Mouse (Mus musculus): ENCODE results near the gene Ric1.
"Not testable (repeated sequence)": the region's sequence is repeated elsewhere in the genome, so short reads cannot be mapped to it uniquely, and the experiment has no call there.

The Ric1 gene

DNA sequence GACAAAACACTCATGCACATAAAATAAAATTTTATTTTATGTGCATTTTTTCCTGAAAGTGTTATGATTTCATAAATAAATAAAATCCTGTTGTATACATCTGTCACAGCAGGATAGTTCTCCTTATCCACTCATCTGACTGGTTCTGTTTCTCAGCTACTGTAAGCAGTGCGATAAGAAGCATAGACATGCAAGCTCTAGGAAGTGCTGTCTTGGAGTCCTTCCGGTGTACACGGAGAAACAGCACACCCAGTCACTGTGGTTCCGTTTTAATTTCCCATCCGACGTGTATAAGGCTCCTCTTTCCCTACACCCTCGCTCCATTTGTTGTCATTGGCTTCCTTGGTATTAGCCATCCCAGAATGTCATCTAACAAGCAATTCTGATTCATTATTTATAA lies 24.2 kb upstream of the Ric1 start:
- DNase-seq (ENCODE audit: low spot score), result no peak

DNA sequence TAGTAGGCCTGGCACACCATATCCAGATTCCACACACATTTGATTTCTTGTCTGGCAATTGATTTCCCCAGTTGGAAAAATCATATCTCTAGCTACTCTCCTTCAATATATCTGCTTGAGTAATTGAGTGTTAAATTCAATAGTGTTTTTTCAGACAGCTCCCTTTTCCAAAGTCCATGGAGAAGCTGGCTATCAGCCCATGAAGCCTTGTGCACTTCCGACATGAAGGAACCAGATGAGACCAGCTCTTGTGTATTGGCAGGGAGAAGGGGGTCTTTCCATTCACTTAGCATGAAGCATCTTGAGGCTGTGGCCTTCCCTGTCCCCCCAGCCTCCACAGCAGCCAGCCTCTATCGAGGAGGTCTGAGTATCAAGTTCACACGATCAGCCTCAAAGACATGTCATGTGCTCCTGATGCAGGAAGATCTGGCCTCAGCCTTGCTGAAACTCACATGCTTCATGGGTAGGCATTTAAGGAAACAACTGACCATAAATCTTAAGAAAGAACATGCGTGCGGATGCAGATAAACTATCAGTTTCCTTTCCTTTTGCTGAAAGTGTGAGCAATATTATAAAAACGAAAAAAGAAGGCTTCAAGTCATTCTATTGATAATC lies 23.1 kb upstream of the Ric1 start:
- DNase-seq (ENCODE audit: low spot score), result no peak

DNA sequence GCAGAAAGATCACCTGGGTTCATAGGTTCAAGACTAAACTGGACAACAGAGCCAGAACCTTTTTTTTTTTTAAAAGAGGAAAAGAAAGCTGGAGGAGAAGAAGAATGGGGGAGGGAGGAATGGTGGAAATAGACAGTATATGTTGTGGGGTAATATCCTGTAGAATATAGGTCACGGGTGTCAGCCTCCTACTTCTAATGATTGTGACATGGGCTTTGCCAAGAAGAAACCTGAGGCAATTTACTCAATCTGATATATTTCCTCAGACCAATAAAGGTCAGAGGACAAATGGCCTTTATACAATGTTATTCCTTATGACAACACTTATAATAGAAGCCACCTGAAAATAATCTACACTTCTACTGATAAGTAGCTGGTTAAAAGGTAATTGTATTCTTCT lies 21.7 kb upstream of the Ric1 start:
- no peak for DNase-seq (ENCODE audit: low spot score)

DNA sequence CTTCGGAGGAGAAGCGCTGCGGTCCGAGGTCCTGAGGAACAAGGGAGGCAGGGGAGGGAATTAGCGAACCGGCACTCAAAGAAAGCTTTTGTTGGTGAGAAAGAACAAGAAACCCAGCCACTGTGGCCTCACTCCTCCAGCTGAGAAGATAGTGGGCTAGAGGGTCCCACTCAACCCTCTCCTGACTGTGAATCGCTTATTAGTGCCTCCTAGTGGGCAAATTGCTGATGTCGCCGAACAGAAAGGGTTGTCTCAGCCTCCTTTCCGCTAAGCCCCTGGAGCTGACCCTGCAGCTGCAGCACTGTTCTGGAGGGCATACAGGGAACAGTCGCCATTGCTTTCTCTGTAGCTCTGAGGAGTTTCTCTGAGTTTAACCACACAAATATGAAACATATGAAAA lies 21.0 kb upstream of the Ric1 start:
- no peak for DNase-seq (ENCODE audit: low spot score)

DNA sequence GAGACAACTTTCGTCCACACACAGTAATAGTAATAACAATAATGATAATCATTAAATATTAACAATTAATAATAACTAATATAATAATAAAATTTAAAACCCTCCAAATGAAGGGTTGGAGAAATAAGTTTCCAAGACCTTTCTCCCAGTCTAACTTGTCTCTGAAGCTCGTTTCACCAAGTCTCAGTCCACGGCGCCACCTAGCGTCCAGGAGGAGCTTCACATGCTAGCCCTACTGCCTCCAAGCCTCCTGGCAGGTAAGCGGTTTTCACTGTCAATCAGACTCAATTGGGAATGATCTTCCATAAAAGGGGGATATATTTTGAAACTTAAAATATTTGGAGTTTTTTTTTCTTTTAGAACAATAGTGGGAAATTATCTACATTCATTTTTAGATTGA lies 20.6 kb upstream of the Ric1 start:
- peak; percentile 78 for DNase-seq (ENCODE audit: low spot score)

DNA sequence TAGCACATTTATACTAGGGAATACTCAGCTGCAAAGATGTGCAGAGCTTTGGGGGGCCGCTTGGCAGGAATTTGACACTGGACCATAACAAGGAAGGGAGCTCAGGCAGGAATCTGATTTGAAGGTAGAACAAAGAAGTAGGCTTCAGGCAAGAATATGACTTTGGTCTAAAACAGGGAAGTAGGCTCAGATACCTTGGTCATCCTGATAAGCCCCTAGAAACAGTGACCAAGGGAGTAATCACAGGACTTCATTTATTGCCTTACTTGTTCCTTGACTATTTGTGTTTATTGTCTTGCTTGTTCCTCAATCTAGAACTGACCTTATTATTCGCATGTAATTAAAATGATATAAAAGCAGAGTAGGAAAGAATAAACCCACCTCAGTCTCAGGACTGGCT lies 18.0 kb upstream of the Ric1 start:
- DNase-seq (ENCODE audit: low spot score), result no peak

DNA sequence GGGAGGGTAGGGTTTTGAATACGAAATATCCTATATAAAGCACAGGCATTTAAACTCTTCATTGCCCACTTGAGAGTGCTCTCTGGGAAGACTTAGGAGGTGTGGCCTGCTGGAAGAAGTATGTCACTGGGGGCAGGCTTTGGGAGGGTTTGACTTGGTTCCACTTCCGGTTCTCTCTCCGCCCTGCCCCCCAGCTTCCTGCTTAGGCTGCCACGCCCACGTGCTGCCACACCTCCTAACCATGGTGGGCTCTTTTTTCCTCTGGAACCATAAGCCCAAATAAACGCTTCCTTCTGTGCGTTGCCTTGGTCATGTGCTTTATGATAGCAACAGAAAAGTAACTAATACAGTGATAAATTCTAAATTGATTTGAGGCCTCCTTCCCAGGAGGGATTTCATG lies 16.5 kb upstream of the Ric1 start:
- no peak for DNase-seq (ENCODE audit: low spot score)

DNA sequence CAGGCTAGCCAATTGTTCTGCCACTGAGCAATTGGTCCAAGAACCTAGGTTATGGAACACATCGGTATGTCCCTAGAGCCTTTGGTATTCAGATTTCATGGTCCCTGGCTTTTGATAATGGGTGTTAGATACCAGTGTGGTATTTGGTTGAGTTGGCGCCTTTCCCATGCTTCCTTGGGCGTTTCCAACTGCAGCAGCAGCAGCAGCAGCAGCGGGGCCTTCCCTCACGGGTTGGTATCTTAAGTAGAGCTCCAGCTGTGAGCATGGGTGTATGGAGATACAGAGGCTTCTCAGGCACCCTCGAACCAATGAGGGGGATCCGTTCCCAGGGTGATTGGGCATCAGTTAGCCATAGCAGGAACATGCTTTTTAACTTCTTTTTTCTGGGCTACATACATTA lies 13.9 kb upstream of the Ric1 start:
- DNase-seq (ENCODE audit: low spot score), result no peak

DNA sequence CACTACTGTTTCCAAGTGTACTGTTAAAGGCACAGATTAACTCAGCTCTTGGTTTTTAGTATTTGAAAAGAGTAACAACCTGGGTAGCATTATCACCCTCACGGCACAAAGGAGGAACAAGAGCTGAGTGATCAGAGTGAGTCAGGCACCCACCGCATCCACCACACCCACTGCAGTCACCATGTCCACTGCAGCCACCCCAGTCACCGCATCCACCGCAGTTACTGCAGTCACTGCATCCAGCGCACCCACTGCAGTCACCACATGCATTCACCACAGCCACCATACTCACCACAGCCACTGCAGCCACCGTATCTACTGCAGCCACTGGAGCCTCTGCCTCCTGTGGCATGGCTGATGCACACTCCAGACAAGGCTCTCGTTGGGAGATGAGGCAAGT lies 12.2 kb upstream of the Ric1 start:
- DNase-seq (ENCODE audit: low spot score), result no peak

DNA sequence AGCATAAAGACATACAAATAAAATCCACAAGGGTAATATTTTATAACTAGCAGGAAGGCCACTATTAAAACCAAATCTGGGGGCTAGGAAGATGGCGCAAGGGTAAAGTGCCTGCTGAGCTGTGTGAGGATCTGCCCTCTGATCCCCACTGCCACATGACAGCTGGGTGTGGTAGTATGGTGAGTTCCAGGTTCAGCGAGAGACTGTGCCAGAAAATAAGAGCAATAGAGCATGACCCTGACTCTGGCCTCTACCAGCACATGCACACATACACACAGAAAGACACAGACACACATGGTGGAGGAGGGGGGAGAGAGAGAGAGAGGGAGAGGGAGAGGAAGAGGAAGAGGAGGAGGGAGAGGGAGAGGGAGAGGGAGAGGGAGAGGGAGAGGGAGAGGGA lies 10.3 kb upstream of the Ric1 start:
- no peak for DNase-seq (ENCODE audit: low spot score)

DNA sequence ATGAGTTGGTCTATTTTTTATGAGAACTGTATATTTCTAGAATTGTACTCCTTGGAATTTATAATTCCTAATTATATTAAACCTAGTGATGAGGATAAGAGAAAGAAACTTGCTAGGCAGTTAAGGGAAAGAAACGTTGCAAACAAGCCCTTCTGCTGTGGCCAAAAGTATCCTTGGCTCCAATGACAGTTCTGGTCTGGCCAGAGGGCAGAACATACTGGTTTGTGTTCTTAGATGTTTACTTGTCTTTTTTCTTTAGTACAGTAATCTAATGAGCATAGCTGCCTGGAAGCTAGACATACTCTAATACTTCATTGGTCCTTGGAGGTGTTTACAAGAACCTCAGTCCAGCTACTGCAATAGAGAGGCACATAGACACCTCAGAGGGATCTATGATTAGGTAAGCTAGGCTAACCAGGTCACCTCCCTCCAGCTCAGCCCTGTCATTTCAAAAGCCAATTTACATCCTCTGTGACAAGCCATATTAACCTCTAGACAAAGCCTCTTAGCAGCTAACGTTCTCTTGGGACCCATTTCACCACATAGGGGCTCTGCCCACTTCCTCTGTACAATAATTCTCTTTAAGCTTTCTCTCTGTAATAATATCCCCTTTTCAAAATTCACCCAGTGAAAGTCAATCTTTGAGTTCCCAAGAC lies 8.8 kb upstream of the Ric1 start:
- DNase-seq (ENCODE audit: low spot score), result no peak

DNA sequence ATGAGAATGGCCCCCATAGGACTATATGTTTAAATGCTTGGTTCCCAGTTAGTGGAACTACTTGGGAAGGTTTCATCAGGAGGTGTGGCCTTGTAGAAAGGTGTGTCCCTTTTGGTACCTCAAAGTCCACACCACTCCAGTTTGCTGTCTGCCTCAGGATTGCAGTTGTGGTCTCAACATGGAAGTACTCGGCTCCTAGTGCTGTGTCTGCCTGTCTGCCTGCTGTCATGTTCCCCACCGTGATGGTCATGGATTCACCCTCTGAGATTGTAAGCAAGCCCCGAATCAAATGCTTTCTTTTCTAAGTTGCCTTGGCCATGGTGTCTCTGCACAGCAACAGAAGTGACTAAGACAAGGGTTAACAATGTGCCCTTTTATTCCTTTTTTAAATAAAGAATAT lies 8.0 kb upstream of the Ric1 start:
- no peak for DNase-seq (ENCODE audit: low spot score)

DNA sequence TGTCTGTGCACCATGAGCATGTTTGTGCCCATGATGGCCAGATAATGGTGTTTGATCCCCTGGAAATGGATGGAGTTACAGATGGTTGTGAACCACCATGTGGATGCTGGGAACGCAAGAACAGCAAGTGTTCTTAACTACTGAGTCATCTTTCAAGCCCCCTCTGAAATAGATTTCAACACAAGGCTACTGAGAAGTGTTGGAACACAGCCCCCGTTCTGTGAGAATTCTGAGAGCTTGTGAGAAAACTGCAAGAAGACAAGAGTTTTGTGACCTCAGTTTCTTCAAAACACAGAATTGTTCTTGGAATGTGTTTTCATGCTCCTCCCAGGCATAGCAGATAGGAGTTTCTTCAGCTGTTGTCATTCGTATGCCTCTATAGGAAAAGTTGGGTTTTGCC lies 6.7 kb upstream of the Ric1 start:
- no peak for DNase-seq (ENCODE audit: low spot score)

DNA sequence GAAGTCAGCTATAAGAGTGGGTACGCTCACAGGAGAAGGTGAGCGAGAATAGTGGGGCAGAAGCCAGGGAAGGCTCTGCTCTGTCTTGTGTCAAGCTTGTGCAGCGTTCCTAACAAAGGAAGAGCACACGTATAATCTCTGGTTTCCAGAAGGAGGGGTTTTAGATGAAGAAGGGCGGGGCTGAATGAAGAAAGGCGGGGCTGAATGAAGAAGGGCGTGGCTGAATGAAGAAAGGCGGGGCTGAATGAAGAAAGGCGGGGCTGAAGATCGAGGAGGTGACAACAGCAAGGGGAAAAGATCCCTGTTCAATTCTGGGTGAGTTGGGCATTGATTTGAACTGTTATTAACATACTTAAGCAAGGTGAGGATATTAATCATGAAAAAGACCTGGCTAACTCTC lies 6.1 kb upstream of the Ric1 start:
- DNase-seq (ENCODE audit: low spot score), result no peak

DNA sequence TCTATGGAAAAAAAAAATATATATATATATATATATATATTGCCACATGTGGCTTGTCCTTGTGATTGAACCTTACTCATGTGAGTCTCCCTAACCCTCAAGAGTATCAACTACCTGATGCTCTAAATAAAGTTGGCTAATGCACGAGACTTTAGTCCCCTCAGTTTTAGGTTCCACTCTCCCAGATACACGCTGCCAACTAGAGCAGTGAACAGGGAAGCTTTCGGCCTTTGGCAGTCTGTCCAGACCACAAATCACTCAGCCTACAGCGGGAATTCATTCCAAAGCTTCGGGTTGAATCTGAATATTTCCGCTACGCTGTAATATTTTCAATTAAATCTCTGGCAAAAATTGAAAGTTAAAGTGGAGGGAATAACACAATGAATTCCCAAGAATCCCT lies 3.7 kb upstream of the Ric1 start:
- no peak for DNase-seq (ENCODE audit: low spot score)

DNA sequence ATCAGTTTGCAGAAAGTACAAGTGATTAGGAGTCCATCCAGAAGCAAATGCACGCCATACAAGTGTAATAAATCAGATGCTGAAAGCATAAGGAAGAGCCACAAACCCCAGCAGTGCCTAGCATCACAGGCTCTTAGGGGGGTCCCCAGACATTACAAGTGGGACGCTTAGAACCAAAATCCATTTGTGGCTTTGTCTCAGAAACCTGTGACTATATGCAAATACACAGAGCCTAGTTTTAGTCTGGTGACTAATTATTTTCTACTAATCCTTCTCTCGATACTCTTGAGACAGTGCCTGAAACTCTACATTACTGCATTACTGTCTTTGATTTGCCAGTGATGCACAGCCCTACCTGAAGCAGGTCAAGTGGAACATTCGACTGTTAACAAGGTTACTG lies 3.2 kb upstream of the Ric1 start:
- no peak for DNase-seq (ENCODE audit: low spot score)

DNA sequence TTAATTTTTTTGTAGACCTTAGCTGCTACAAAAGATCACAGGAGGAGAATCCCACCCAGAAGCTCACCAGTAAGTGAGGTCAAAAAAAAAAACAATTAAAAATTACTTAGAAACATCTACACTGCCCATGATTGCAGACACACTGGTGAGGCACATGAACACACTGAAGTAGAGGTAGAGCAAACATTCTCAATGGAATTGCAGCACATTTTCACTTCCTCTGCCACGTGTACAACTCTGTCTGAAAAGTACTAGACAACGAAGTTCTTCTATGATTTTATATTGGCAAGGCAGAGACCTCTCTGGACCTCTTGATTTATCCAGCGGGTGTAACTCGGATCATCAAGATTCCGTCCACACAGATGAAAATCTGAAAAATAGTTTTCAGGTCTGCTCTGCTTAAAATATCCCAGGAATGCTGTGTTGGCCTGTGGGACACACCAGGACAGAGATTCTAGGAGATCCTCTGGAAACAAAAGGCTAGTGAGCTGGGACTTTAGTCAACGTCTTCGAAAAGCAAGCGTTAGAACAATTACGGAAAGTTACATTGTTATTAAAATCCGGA lies 1.0 kb upstream of the Ric1 start:
- DNase-seq (ENCODE audit: low spot score), result no peak

DNA sequence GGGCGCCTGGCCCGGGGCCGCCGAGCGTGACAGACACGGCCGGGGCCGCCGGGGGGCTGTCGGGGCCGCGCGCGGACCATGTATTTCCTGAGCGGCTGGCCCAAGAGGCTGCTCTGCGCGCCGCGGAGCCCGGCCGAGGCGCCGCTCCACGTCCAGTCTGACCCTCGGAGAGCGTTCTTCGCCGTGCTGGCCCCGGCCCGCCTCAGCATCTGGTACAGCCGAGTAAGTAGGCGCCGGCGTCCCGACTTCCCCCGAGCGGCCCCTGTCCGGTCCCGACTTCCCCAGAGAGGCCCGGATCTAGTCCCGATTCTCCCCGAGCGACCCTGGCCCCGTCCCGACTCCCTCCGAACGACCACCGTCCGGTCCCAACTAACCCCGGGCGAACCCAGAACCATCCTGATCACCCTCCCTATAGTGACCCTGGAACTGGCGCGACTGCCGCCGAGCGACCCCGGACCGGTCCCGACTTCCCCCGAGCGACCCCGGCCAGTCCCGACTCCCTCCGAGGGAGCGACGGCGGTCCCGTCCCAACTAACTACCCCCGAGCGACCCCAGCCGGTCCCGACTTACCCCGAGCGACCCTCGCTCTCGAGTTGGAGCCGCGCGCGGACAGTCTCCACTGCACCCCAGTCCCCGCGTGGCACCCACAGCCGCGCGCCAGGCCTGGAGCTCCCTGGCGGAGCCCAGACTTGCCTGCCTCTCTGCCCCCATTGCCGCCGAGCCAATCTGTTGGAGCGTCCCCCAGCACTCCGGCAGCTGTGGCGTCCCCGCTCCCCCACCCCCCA lies 555 bp downstream of the Ric1 start:
- DNase-seq (ENCODE audit: low spot score), result peak; percentile 31

DNA sequence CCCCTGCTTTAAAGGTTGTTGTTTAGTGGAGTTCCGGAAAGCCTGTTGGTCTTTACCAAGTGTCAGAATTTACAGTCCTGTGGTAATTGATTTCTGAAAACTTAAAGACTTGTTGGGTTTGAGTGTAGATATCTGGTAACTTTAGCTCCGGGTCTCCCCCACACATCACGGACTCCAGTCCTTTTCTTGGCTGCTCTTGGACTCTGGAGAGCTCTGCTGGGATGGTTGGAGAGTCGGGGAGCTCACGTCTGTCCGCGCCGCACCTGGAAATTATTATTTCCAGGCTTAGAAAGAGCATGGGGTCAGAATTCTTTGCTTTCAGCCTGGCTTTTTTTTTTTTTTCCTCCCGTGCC lies 1.1 kb downstream of the Ric1 start:
- no peak for DNase-seq (ENCODE audit: low spot score)

DNA sequence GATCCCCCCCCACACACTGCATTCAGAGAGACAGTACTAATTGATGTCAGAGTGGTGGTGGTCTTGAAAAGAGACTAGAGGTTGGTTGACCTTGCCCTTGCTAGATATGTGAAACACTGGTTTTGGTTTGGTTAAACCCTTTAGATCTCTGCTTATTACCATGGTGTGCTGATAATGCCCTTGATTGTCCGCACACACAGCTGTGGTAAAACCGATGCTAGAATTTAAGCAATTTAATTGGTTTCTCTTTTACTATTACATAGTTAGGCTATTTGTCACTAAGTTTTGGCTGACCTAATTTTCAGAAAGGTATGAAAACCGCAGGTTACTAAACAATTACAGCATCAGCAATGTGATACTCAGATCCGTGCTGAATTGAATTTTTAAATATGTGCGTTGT lies 1.6 kb downstream of the Ric1 start:
- no peak for DNase-seq (ENCODE audit: low spot score)

DNA sequence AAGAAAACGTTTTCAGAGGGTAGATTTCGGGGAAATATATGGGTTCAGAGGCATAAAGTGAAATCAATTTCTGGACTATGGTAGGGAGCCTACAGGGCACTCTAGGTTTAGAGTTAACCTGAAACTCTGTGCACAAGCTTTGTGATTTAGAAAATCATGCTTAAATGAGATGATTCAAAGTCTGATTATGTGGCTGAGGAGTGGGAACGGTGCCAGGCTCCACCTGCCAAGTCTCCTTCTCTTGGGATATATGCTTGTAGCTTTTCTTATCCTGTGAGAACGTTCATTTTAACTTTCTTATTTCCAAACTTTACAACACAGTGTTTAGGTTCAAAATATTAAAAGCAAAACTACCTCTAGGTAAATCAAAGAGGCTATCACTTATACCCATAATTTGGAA lies 2.5 kb downstream of the Ric1 start:
- no peak for DNase-seq (ENCODE audit: low spot score)

DNA sequence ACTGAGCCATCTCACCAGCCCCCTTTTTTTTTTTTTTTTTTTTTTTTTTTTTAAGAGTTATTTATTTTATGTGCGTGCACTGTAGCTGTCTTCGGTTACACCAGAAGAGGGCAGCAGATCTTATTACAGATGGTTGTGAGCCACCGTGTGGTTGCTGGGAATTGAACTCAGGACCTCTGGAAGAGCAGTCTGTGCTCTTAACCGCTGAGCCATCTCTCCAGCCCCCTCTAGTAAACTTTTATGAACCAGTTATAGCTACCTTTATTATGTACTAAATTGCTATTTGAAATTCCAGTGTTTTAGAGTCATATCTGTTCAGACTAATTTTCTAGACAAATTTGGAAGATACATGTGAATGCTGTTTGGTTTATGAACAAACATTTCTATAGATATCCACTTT lies 3.5 kb downstream of the Ric1 start:
- DNase-seq (ENCODE audit: low spot score), result not testable (repeated sequence)

DNA sequence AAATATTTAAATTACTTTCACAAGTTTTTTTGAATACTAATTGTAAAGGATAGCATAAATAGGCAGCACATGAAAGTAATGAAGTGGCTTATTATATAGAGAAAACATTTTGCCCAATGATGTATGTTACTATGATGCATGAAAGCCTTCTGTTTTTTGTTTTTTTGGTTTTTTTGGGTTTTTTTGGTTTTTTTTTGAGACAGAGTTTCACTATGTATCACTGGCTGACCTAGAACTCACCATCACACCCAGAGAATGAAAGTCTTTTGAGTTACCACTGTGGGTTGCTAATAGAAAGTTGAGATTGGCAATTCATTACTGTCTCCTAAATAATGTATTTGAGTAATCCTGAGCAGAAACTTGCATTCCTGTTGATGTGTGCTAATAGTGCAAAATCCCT lies 4.8 kb downstream of the Ric1 start:
- DNase-seq (ENCODE audit: low spot score), result no peak

DNA sequence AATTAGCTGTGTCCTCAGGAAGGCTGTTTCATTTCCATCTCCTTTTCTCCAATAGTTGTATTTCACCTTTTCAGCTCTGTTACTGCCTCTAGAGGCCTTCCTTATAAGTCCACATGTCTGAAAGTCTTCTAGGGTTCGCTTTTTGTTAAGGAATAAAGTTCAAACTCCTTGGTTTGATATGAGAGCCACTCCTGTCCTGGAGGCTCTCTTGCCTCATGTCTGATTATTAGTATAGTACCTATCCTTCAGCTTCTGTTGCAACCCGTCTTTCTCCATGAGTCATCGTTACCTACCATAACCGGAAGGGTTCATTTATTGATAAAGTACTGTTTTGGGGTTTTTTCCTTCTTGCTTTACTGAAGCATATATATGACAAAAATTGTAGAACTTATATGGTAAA lies 5.2 kb downstream of the Ric1 start:
- no peak for DNase-seq (ENCODE audit: low spot score)

All from layer of hippocampus, adult 11-12 months (tissue).